Mouse (Mus musculus): ENCODE results near the gene Ehmt2. TPM values are rescaled to one million over a fixed set of nuclear protein-coding genes. Genes with fewer than 3 reads are reported as not detected.
A peak's percentile ranks its signal among the peaks of the same experiment; 100 is the strongest.

Gene Ehmt2
- polyA plus RNA-seq, 1 experiment: 356 TPM

DNA sequence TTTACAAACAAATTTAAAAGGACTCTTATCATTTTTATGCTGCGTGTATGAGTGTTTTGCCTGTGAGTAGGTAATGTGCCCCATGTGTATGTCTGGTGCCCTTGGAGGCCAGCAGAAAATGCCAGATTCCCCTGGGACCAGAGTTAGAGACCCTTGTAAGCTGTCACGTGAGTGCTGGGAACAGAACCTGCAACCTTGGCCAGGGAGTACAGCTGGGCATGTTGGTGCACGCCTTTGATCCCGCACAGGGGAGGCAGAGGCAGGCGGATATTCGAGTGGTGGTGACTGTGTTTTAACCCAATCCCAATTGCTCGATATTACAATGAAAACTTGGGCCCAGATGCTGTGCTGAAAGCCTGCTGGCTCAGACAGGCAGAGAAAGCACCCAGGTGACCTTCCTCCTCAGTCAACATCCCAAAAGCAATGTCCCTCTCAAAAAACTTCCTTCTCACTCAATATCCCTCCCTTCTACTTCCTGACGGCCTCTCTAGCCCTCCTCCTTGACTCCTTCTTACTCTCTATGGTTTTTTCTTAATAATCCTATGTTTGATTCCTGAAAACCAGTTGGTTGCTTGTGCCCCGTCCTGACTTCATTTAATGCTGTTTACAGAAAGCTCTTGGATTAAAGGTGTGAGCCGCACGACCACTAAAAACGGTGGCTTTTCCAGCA is 8.1 kb upstream of the Ehmt2 start:
- Histone ChIP-seq H3K4me1 (peaks cover 74% of the 10 kb centered on the region), H3K4me3 (replicated peaks) (no peak overlapping the region), H3K27me3 (replicated peaks) (no peaks in the 10 kb centered on the region), H3K36me3 (replicated peaks; ENCODE audit: low read length) (no peaks in the 10 kb centered on the region), H3K9me3 (no peaks in the 10 kb centered on the region)
- TF ChIP-seq FLI1 (IDR thresholded peaks at IDR 0.05; ENCODE audit: low read length) (no peak), GATA1 (IDR thresholded peaks at IDR 0.05; ENCODE audit: borderline replicate concordance, low read length) (no peak)

DNA sequence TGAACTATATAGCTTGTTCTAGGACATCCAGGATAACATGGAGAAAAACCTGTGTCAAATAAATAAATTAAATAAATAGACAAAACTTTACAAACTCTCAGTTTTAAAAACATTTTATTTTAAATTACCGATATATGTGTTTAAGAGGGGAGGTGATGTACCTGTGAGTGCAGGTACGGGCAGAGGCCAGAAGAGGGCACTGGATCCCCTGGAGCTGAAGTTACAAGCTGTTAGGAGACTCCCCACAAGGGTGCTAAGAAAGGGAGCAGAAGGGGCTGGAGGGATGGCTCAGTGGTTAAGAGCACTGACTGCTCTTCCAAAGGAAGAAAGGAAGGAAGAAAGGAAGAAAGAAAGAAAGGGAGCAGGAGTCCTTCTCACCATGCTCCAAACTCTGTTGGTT is 6.9 kb upstream of the Ehmt2 start:
- no peak for TF ChIP-seq GATA1 (IDR thresholded peaks at IDR 0.05; ENCODE audit: borderline replicate concordance, low read length)
- TF ChIP-seq FLI1 (IDR thresholded peaks at IDR 0.05; ENCODE audit: low read length): no peak
- Histone ChIP-seq H3K4me1 (peaks cover 74% of the 10 kb centered on the region), H3K9me3 (no peaks in the 10 kb centered on the region), H3K4me3 (replicated peaks) (no peak overlapping the region), H3K36me3 (replicated peaks; ENCODE audit: low read length) (peaks cover 9% of the 10 kb centered on the region), H3K27me3 (replicated peaks) (no peaks in the 10 kb centered on the region)

DNA sequence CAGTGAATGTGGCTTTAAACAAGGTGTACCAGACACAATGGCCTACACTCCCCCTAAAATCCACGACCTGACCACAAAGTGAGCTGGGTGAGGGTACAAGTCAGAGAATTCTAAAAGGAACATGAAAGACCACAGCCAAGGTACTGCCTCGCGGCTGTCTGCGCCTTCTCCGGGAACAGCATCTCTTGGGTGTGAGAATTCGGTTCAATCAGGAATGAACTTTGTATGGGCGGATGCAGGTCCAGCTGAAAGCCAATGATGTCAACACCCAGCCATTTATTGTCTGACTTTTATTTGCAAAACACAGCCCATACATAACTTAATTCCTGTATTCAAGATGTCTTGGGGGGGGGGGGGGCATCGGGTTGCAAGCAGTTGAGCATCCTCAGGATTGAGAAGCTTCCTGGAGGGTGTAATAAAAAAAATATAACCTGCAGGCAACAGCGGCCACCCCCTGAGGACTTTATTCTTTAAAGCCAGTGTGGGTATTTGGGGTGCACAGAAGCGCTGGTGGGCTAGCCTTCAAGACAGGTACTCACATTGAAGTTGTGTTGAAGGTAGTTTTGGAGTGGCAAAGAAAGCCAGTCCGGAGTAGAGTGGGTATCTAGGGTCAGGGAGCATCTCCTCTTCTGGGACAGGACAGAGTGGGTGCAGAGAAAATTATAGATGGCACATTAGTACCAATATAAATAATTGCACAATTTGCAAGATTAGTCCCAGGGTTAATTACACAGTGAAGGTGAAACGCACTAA is 5.0 kb upstream of the Ehmt2 start:
- Histone ChIP-seq H3K27me3 (replicated peaks) (no peaks in the 10 kb centered on the region), H3K9me3 (no peaks in the 10 kb centered on the region), H3K36me3 (replicated peaks; ENCODE audit: low read length) (peaks cover 10% of the 10 kb centered on the region), H3K4me3 (replicated peaks) (peak overlapping the region; percentile 95), H3K4me1 (peaks cover 74% of the 10 kb centered on the region)
- TF ChIP-seq FLI1 (IDR thresholded peaks at IDR 0.05; ENCODE audit: low read length): no peak
- no peak for TF ChIP-seq GATA1 (IDR thresholded peaks at IDR 0.05; ENCODE audit: borderline replicate concordance, low read length)

DNA sequence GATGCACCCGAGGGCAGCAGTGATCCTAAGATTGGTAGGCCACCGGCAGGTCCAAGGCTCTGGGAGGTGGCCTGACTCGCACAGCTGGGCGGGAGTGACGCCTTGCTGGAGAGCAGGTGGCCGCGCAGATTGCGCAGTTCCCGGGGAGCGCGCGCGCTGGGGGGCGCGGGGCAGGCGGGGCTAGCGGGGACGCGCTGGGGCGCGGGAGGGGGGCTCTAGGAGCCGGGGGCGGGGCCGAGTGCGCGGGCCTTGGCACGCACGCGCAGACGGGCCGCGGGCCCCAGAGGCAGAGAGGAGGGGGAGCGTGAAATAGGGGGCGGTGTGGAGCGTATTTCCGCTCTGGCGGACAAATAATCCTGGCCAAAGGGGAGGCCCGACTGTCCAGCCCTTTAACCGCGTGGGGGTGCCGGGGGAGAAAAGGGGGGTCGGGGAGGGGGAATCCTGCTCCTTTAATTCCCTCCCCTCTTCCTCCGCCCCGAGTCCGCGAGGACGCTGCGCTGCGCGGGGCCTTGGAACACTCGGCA is 4.1 kb upstream of the Ehmt2 start:
- peak overlapping the region; percentile 95 for H3K4me3 ChIP-seq (replicated peaks)
- peaks cover 68% of the 10 kb centered on the region for H3K4me1 ChIP-seq
- peaks cover 10% of the 10 kb centered on the region for H3K36me3 ChIP-seq (replicated peaks; ENCODE audit: low read length)
- no peak for TF ChIP-seq GATA1 (IDR thresholded peaks at IDR 0.05; ENCODE audit: borderline replicate concordance, low read length)
- no peak for TF ChIP-seq FLI1 (IDR thresholded peaks at IDR 0.05; ENCODE audit: low read length)
- no peaks in the 10 kb centered on the region for H3K9me3 ChIP-seq
- no peaks in the 10 kb centered on the region for H3K27me3 ChIP-seq (replicated peaks)

DNA sequence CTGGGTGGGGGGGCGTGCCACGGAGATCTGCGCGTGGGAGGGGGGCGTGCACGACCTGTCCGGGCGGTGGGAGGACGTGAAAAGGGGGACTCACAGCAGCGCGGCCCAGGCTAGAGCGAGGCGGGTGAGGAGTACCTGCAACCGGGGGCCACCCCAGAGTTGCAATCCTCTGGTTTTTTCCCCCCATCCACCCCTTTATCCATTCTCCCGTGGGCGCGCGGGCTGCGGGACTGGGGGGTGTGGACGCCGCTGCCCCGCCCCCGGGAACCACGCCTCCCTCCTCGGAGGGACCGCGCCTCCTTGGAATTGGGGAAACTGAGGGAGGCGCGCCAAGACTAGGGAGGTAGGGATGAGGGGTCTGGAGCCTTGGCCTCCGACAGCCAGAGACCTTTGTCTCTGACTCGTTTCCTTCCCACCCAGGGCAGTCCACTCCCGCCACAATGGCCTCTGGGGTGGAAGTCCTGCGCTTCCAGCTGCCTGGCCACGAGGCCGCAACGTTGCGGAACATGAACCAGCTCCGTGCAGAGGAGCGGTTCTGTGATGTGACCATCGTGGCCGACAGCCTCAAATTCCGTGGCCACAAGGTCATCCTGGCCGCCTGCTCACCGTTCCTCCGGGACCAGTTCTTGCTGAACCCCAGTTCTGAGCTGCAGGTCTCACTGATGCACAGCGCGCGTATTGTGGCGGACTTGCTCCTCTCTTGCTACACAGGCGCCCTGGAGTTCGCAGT is 3.3 kb upstream of the Ehmt2 start:
- no peaks in the 10 kb centered on the region for H3K27me3 ChIP-seq (replicated peaks)
- TF ChIP-seq GATA1 (IDR thresholded peaks at IDR 0.05; ENCODE audit: borderline replicate concordance, low read length): no peak
- peaks cover 10% of the 10 kb centered on the region for H3K36me3 ChIP-seq (replicated peaks; ENCODE audit: low read length)
- no peaks in the 10 kb centered on the region for H3K9me3 ChIP-seq
- H3K4me1 ChIP-seq: peaks cover 68% of the 10 kb centered on the region
- H3K4me3 ChIP-seq (replicated peaks): peak overlapping the region; percentile 95

DNA sequence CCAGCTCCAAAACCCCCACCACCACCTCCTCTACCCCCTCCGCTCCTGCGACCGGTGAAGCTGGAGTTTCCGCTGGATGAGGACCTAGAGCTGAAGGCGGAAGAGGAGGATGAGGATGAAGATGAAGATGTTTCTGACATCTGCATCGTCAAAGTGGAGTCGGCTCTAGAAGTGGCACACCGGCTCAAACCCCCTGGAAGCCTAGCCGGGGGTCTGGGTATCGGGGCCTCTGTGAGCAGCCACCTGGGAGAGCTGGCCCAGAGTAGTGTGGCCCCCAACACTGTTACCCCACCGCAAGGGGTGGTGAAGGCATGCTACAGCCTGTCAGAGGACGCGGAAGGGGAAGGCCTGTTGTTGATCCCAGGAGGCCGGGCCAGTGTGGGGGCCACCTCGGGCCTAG is 2.5 kb upstream of the Ehmt2 start:
- Histone ChIP-seq H3K4me1 (peaks cover 64% of the 10 kb centered on the region), H3K36me3 (replicated peaks; ENCODE audit: low read length) (peaks cover 10% of the 10 kb centered on the region), H3K27me3 (replicated peaks) (no peaks in the 10 kb centered on the region), H3K9me3 (no peaks in the 10 kb centered on the region), H3K4me3 (replicated peaks) (peak overlapping the region; percentile 38)
- TF ChIP-seq FLI1 (IDR thresholded peaks at IDR 0.05; ENCODE audit: low read length) (no peak), GATA1 (IDR thresholded peaks at IDR 0.05; ENCODE audit: borderline replicate concordance, low read length) (no peak)

DNA sequence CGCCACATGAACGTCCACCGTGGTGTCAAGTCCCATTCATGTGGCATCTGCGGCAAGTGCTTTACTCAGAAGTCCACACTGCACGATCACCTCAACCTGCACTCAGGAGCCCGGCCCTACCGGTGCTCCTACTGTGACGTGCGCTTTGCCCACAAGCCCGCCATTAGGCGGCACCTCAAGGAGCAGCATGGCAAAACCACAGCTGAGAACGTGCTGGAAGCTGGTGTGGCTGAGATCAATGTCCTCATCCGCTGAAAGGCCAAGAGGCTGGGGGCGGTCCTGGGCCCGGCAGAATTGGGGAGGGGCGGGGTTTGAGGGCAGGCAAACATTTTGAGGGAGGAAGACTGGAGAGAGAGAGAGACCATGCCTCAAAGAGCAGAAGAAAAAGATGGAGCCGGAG is 1.9 kb upstream of the Ehmt2 start:
- H3K4me1 ChIP-seq: peaks cover 64% of the 10 kb centered on the region
- TF ChIP-seq FLI1 (IDR thresholded peaks at IDR 0.05; ENCODE audit: low read length): no peak
- TF ChIP-seq GATA1 (IDR thresholded peaks at IDR 0.05; ENCODE audit: borderline replicate concordance, low read length): no peak
- peaks cover 14% of the 10 kb centered on the region for H3K36me3 ChIP-seq (replicated peaks; ENCODE audit: low read length)
- H3K27me3 ChIP-seq (replicated peaks): no peaks in the 10 kb centered on the region
- H3K9me3 ChIP-seq: no peaks in the 10 kb centered on the region
- H3K4me3 ChIP-seq (replicated peaks): peak overlapping the region; percentile 80

DNA sequence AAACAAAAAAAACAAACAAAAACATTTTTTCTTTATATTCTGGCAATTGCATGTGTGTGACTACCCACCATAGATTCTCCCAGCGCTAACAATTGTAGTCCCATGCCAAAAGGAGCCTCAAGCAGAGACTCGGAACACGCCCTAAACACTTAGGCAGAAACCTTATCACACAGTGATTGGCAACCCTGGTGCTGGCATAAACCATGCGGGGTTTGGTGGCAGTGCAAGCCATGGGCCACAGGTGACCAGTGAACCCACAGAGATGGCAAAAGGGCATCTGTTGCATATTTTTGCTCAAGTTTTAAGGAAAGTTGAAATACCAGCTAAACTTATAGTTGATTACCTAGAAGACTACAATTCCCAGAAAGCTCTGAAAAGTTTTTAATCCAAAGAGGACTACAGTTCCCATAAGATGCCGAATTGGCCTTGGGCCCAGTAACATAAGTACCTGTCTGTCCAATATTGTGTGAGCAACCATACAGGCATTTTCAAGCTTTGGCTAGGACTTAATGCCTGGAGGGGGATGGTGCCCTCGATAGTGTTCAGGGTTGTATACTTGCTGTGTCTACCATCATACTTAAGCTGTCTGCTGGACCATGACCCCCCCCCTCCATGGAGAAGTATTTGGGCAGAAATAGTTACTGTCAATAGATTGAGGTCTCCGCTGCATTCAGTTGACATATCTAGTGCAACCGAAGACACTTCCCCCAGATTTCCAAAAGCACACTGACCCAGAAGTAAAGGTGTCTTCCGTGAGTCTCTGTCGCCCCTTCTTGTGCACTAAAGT is 703 bp upstream of the Ehmt2 start:
- peak overlapping the region; percentile 99 for H3K4me3 ChIP-seq (replicated peaks)
- H3K36me3 ChIP-seq (replicated peaks; ENCODE audit: low read length): peaks cover 24% of the 10 kb centered on the region
- no peaks in the 10 kb centered on the region for H3K9me3 ChIP-seq
- H3K4me1 ChIP-seq: peaks cover 64% of the 10 kb centered on the region
- H3K27me3 ChIP-seq (replicated peaks): no peaks in the 10 kb centered on the region
- no peak for TF ChIP-seq GATA1 (IDR thresholded peaks at IDR 0.05; ENCODE audit: borderline replicate concordance, low read length)
- TF ChIP-seq FLI1 (IDR thresholded peaks at IDR 0.05; ENCODE audit: low read length): no peak

DNA sequence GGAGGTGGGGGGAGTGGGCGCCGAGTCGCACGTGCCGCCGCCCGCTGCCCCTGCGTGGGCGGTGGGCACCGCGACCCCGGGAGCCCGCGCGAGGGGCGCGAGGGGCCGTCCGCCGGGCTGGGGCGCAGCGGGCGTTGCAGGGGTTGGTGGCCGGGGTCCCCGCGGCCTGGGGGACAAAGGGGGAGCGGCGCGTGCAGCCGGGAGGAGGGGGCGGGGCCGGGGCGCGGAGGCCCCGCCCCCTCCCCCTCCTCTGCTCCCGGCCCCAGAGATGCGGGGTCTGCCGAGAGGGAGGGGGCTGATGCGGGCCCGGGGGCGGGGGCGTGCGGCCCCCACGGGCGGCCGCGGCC is 410 bp downstream of the Ehmt2 start:
- no peaks in the 10 kb centered on the region for H3K9me3 ChIP-seq
- TF ChIP-seq FLI1 (IDR thresholded peaks at IDR 0.05; ENCODE audit: low read length): no peak
- TF ChIP-seq GATA1 (IDR thresholded peaks at IDR 0.05; ENCODE audit: borderline replicate concordance, low read length): no peak
- peak overlapping the region; percentile 99 for H3K4me3 ChIP-seq (replicated peaks)
- peaks cover 35% of the 10 kb centered on the region for H3K36me3 ChIP-seq (replicated peaks; ENCODE audit: low read length)
- H3K27me3 ChIP-seq (replicated peaks): no peaks in the 10 kb centered on the region
- H3K4me1 ChIP-seq: peaks cover 65% of the 10 kb centered on the region

All from megakaryocyte, embryonic 14.5 days (primary cell).